9 mouse cellular contexts compared by ENCODE assay signal in genomic region chr6:38345796-38346195, GRCm38 (mm10). TPM values are rescaled to one million over a fixed set of nuclear protein-coding genes. Genes with fewer than 3 reads are reported as not detected.
DNase-seq lines count a peak whose midpoint lies in the region; ATAC-seq lines count a peak whose summit lies in the region.
"Had no signal": no experiment of that assay in that cellular context is flagged by ENCODE, and none has a peak within 500 bp of the region (broad histone marks: within the 10 kb centered on the region; RNA-seq: fewer than 3 reads in every experiment).

No protein-coding gene starts in this region.

- no peak overlapping the region for H3K4me3 ChIP-seq in hindbrain, embryonic 13.5 days
- H3K4me3 ChIP-seq in midbrain, embryonic 13.5 days (replicated peaks) = no peak overlapping the region
- H3K4me3 ChIP-seq: limb, embryonic 12.5 days had no signal

- ATAC-seq in granulocyte monocyte progenitor cell, adult 5-6 weeks (replicated peaks; ENCODE audit: poor library complexity, severe bottlenecking) = peak; percentile 86
- ATAC-seq in hindbrain, embryonic 13.5 days (ENCODE audit: low FRiP score) = no peak
- ATAC-seq in midbrain, embryonic 13.5 days = no peak

- no peaks in the 10 kb centered on the region for H3K4me1 ChIP-seq in hindbrain, embryonic 13.5 days (replicated peaks)
- H3K4me1 ChIP-seq in midbrain, embryonic 13.5 days (replicated peaks) = no peaks in the 10 kb centered on the region
- H3K4me1 ChIP-seq: limb, embryonic 12.5 days had no signal

- intact Hi-C loops in left cerebral cortex, postnatal 4 days (cut with DNase I) = no loop called here

- 59% methylated on average over 7 of the region's 7 CpGs for WGBS in hindbrain, embryonic 13.5 days
- 57% methylated on average over 7 of the region's 7 CpGs for WGBS in midbrain, embryonic 13.5 days

- H3K27ac ChIP-seq in hindbrain, embryonic 13.5 days = no peak overlapping the region
- H3K27ac ChIP-seq in midbrain, embryonic 13.5 days = no peak overlapping the region
- H3K27ac ChIP-seq: limb, embryonic 12.5 days had no signal

- H3K36me3 ChIP-seq in hindbrain, embryonic 13.5 days = no peaks in the 10 kb centered on the region
- H3K36me3 ChIP-seq in midbrain, embryonic 13.5 days = no peaks in the 10 kb centered on the region
- H3K36me3 ChIP-seq: limb, embryonic 12.5 days had no signal

- DNase-seq in urinary bladder, adult 18-20 months (ENCODE audit: low spot score in 2 of 2) = peak; percentile 45 to 78
- no peak for DNase-seq in urinary bladder, postnatal 4 days (ENCODE audit: low spot score in 2 of 2)
- DNase-seq in kidney, postnatal 4 days = peak; percentile 32 to 48
- DNase-seq in skeletal muscle tissue, adult 2 months (ENCODE audit: low read depth, low spot score) = peak; percentile 47
- DNase-seq in left cerebral cortex, postnatal 4 days = no peak

- no peaks in the 10 kb centered on the region for H3K9me3 ChIP-seq in hindbrain, embryonic 13.5 days
- H3K9me3 ChIP-seq in midbrain, embryonic 13.5 days = no peaks in the 10 kb centered on the region
- H3K9me3 ChIP-seq: limb, embryonic 12.5 days had no signal

- no peak overlapping the region for H3K4me2 ChIP-seq in hindbrain, embryonic 13.5 days
- H3K4me2 ChIP-seq in midbrain, embryonic 13.5 days (replicated peaks) = no peak overlapping the region
- H3K4me2 ChIP-seq: limb, embryonic 12.5 days had no signal

- H3K9ac ChIP-seq in hindbrain, embryonic 13.5 days = no peak overlapping the region
- no peak overlapping the region for H3K9ac ChIP-seq in midbrain, embryonic 13.5 days (replicated peaks)
- H3K9ac ChIP-seq: limb, embryonic 12.5 days had no signal

- H3K27me3 ChIP-seq in hindbrain, embryonic 13.5 days = peaks cover 15% of the 10 kb centered on the region
- H3K27me3 ChIP-seq in midbrain, embryonic 13.5 days = peaks cover 15% of the 10 kb centered on the region

RNA-seq across cellular contexts. Expression of gene Zc3hav1, which starts 8.6 kb away (rescaled TPM):
- total RNA-seq in granulocyte monocyte progenitor cell, adult 5-6 weeks (2014; fragmentation: Nextera tagmentation) = 46.8 and 48.4 TPM in 2 replicates
- total RNA-seq in granulocyte monocyte progenitor cell, adult 5-6 weeks (2017) = 47.6 and 53.1 TPM in 2 replicates
- polyA plus RNA-seq in hindbrain, embryonic 13.5 days (2015; fragmentation: Nextera tagmentation; extraction: Ambion mirVana) = 1.2 and 1.4 TPM in 2 replicates
- polyA plus RNA-seq in midbrain, embryonic 13.5 days (2015; fragmentation: Nextera tagmentation; extraction: Ambion mirVana) = 0.92 and 1.3 TPM in 2 replicates
- total RNA-seq in left cerebral cortex, postnatal 4 days (2021) = 1 to 10 TPM; 2.1 to 2.5 TPM

RNA-seq across cellular contexts. Expression of gene Ttc26, which starts 35.5 kb away (rescaled TPM):
- total RNA-seq in granulocyte monocyte progenitor cell, adult 5-6 weeks (2014; fragmentation: Nextera tagmentation) = 0.79 TPM in 1 of 2 replicates, not detected in the other
- total RNA-seq in granulocyte monocyte progenitor cell, adult 5-6 weeks (2017) = 0.90 and 1.7 TPM in 2 replicates
- polyA plus RNA-seq in hindbrain, embryonic 13.5 days (2015; fragmentation: Nextera tagmentation; extraction: Ambion mirVana) = 6.7 and 7.3 TPM in 2 replicates
- 9.9 and 10.1 TPM in 2 replicates for polyA plus RNA-seq in midbrain, embryonic 13.5 days (2015; fragmentation: Nextera tagmentation; extraction: Ambion mirVana)
- 10 to 100 TPM; 10.1 to 11.5 TPM for total RNA-seq in left cerebral cortex, postnatal 4 days (2021)

RNA-seq across cellular contexts. Expression of gene Zc3hav1l, which starts 46.7 kb away (rescaled TPM):
- total RNA-seq in granulocyte monocyte progenitor cell, adult 5-6 weeks (2014; fragmentation: Nextera tagmentation) = 19.3 and 23.8 TPM in 2 replicates
- total RNA-seq in granulocyte monocyte progenitor cell, adult 5-6 weeks (2017) = 4.1 and 5.1 TPM in 2 replicates
- 9.1 and 9.9 TPM in 2 replicates for polyA plus RNA-seq in hindbrain, embryonic 13.5 days (2015; fragmentation: Nextera tagmentation; extraction: Ambion mirVana)
- 10.6 and 11.0 TPM in 2 replicates for polyA plus RNA-seq in midbrain, embryonic 13.5 days (2015; fragmentation: Nextera tagmentation; extraction: Ambion mirVana)
- total RNA-seq in left cerebral cortex, postnatal 4 days (2021) = 1 to 10 TPM; 8.0 to 9.4 TPM

Comparison
In these comparisons a context has a peak if more than half of its experiments do, and no peak if none do; other contexts are left out.
1. DNase-seq: peak in urinary bladder, adult 18-20 months (2 of 2), kidney, postnatal 4 days (2 of 2) and skeletal muscle tissue, adult 2 months (single experiment); none in urinary bladder, postnatal 4 days (0 of 2) and left cerebral cortex, postnatal 4 days (single experiment).
2. RNA of gene Zc3hav1, which starts 8.6 kb away (total RNA-seq): 46.8 to 53.1 TPM in granulocyte monocyte progenitor cell, adult 5-6 weeks; 2.1 to 2.5 TPM in left cerebral cortex, postnatal 4 days; every median in the first group is over 10 times any median in the second.
3. RNA of gene Ttc26, which starts 35.5 kb away (total RNA-seq): 10.1 to 11.5 TPM in left cerebral cortex, postnatal 4 days; 0.79 to 1.7 TPM in granulocyte monocyte progenitor cell, adult 5-6 weeks; every median in the first group is over 4 times any median in the second.